Mouse (Mus musculus): ENCODE measurements at regions not wholly inside any gene's neighbourhood (a gene's known extent, or its start where the extent isn't known, plus 50 kb on each side); places are given as distances from the start of the nearest gene placed in this dataset.

DNA sequence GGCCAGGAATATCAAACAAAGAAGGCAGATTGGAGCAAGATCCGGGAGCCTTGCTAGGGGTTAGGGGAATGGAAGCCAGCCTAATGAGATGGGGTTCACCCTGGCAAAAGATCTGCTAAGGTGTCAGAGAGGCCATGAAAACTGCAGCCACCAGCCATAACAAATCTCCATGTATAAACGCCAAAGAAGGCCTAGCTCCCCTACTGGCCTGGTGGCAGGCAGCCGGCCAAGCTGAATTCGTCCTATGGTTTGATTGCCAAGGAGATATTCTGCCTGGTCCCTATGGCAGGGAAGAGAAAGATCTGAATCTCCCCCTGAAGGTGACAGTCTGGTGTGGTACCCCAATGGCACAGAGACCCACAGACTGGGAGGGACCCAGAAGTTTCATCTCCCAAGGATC is 104.8 kb upstream of the E030018B13Rik start:
- no peak for DNase-seq

DNA sequence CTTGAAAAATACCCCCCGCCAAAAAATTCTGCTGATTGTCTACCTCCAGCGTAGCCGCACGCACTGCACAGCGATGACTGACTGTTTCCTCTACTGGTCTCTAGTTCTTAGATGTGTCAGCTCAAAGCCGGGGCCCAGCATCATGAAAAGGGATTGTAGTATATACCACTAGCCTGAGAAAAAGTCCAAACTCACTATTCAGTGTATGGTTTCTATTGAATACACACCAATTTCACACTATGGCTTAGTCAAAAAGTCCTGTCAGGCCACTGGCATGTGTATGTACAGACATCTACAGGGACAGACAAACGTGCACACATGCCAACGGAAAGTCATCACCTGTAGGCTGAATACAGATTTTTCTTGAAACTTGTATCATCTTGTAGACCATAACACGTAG is 101.1 kb upstream of the E030018B13Rik start:
- no peak for DNase-seq

DNA sequence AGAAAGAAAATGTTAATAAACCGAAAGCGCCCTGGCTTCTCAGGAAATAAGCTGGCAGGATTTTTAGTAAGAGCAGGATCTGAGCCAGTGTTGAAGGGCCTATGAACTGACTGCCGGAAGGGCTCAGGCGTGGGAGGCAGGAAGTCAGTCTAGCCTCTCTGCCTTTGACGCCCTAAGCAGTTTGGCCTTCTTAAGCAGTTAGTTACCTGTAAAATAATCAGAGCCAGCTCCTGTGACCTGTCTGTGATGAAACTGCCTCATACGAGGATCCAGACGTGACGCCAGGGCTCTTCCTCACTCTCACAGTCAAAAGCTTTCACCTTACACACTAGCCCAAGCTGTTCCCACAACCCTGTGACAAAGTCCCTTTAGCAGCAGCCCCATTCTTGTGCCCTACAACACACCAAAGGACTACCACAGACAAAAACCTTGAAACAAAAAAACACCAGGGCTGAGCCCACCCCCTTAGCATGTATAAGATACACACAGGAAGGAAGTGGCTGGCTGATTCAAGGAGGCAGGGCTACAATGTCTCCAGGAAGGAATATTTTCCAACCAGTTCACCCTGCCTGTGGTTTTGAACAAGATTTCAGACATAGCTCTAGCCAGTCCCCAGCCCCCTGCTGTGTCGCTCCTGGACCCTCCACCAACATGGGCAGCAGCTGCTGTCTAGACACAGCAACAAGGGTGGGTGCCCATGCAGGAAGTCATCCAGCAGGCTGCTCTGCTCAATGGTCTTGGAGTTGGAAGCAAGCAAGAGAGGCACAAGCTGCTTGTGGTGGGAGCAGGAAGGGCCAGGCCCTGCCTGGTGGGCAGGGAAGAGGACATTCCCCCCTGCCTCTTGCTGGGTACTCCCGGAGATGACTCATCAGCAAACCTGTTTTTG is 100.4 kb upstream of the E030018B13Rik start:
- peak; percentile 24 for DNase-seq

DNA sequence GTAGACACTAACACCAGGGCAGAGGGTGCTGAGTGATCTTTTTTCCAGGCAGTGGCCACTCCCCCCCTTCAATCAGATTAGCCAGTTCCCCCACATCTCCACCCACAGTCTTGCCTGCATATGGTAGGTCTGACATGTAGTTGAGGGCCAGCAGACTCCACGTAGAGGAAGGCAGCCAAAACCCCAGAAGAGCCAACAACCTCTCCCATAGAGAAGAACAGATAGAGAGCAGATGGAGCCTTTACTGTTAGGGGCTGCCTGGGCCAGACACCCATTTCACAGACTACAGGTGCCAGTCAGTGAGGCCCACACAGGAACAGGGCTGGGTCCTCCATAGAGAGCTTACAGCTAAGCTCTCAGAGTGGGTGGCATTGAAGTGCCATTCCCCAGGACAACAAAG is 99.2 kb upstream of the E030018B13Rik start:
- DNase-seq = no peak

DNA sequence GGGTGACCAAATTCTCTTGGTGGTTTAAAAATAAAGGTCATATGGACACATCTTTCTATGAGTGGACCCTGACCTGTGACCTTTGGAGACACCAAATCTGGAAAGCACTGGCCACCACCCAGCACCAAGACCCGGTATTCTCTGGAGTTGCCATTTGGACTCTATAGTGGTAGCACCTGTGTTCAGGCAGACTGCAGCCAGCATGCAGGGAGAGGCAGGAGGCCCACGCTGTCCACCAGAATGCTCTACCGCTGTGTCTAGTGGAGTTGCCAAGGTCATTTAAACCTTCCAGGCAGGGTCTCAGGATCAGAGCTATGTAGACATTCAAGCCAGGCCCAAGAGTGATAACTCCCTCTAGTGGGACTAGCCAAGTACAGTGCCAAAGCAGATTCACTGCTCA is 98.6 kb upstream of the E030018B13Rik start:
- DNase-seq = no peak

DNA sequence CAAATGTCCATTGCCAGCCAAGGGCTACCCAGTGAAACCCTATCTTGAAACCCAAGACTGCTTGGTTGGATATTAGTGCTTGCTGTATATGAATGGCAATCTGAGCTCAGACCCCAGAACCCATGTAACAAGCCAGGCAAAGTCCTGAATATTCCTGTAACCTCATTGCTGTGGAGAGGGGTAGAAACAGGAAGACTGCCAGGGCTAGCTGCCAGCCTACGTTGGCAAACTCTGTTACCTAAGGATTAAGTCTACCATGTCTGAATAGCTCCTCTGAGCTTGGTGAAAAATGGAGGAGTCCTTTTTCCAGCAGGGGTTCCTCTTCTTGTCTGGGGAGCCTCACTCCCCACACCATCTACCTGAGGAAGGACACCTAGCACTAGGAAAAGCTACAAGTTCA is 96.4 kb upstream of the E030018B13Rik start:
- no peak for DNase-seq

DNA sequence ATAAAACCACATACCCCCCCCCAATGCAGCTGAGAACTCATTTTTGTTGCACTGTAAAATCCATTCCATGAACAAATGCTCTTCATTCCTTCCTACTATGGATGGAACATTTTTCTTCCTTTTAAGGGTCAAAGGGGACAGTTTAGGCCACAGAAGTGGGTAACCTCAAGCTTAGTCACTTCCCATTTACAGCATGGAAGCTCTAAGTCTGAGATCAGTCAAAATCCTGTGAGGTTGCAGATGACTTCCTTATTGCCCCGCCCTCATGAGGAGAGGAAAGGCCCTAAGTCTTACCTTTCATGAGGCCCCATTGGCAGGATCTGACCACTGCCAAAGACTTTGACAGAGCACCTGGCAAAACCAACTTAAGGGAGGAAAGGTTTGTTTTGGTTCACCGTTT is 94.7 kb upstream of the E030018B13Rik start:
- DNase-seq = no peak

DNA sequence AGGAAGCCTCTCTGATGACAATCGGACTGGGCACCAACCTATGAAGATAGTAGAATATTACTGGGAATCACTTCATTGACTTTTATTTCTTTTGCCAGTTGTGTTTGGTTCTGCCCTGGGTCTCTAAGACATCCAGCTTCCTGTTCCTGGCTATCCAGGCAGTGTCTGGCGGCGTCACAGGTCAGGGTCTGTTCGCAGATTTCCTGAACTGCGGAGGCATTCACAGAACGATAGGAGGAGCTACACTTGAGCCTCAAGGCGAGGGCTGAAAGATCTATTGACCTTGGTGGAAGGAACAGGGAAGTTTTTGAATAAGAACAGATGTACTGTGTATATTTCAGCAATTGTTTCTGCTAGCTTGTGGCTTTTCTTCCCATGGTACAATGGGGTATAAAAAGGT is 92.6 kb upstream of the E030018B13Rik start:
- peak; percentile 53 for DNase-seq

DNA sequence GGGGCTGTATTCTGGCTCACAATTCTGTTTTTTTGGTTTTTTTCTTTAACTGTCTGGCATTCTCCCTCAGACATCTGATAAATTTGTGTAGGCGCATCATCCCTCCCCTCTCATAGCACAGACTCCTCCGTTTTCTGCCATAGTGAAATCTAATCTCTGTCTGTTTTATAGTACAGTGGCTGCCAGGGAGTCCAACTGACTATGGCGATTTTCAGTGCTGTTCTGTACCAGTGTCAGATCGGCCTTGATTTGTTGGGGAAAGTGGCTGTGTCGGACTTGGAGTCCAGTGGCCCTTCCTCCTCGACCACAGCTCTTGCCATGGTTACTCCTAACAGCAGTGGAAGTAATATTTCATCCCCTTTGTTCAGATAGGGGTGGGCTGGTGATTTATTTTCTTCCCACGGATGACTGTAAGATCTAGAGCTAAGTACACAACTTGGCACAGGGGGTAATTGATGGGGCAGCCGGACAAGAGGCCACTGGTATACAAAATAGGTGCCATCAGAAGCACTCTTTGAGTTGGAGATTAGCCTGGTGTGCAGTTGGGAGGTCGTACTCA is 87.2 kb upstream of the E030018B13Rik start:
- DNase-seq = no peak

DNA sequence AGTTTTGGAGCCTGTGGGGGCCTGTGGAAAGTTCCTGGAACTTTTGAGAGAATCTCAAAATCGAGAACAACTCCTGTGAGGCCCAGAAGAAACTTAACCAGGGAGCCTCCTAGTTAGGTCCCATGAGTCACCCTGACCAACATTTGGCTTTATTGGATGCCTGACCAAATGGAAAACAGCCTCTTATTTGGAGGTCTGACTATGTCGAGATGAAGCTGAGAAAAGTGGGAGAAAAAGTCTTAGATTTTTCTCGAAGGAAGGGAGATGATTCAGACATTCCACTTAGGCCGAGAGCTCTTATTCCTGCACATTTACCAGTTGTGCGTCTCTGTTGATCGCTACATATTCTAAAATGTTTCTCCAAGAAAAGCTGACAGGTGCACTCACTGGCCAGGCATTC is 83.0 kb upstream of the E030018B13Rik start:
- DNase-seq = no peak

DNA sequence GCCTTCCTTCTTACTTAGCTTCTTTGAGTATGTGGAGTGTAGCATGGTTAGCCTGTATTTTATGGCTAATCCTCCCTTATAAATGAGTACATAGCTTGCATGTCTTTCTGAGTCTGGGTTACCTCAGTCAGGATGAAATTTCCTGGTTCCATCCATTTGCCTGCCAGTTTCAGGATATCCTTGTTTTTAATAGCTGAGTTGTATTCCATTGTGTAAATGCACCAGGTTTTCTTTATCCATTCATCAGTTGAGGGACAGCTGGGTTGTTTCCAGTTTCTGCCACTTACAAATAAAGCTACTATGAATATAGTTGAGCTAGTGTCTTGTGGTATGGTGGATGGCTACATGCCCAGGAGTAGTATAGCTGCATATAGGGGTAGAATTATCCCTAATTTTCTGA is 80.7 kb upstream of the E030018B13Rik start:
- no peak for DNase-seq
